Mouse (Mus musculus) kidney, postnatal 14 days (tissue): Measurements from ENCODE around the gene Dgkg.

Experiments used
- DNase-seq: peaks from one replicate; pipeline ENCODE4 v3.0.0; 2022; ENCODE audit warnings: mixed read lengths

Gene Dgkg

DNA sequence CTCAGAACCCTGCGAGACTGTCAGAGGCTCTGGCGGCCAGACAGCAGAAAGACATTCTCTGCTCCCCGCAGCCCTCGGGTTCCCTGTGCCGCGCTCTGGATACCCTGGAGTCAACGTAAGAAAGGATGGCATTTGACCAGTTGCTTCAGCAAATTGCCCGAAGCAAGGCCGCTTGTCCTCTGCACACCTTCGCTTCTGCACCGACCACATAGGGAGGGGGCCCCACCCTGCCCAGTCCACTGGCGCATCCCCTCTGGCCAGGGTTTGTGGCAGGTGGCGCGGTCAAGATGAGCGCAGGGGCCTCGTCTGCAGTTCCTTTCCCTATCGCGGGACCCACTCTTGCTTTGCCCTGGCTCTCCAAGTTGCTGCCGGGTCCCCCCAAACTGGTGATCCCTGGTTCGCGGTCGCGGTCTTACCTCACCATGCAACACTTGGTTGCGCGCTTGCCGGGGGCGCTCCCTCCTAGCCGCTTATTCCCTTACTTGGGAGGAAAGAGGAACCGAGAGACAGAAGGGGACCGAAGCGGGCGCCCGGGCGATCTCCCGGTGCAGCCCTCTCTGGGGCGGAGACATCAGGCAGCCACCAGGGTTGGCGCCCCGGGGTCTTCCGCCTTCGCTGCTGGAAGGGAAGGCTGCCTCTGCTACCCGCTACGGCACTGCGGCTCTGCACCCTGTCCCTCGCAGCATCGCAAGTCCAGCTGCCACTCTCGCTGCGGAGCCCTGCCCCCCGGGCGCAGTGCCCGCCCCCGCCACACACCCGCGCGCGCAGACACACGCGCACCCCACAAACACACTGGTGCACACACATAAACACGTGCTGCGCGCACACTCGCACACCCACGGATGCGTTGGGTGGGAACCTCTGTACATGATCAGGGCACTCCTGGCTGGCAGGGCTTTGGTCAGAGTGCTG is at the start of gene Dgkg:
TSS of gene Dgkg (minus strand) at position 689 of the 912 bp plus-strand sequence.
- peak; percentile 21 for DNase-seq

DNA sequence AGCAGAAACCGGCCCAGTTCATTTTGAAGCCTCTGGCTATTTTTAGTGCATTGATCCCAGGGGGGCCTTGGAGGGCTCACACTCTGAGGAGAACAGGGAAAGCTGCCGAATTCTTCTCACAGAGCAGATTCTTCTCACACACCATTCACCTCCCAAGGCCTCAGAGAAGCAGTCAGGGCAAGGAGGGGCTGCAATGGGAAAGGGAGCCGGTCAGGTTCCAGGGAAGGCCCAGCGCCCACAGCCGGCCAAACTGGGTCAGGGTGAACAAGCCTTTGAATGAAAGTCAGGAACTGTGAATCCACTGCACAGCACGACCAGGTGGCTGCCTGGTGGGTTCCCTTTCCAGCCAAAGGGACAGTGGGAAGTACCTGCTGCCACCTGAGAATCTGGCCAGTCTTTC is 47.9 kb upstream of the Dgkg start:
- no peak for DNase-seq

DNA sequence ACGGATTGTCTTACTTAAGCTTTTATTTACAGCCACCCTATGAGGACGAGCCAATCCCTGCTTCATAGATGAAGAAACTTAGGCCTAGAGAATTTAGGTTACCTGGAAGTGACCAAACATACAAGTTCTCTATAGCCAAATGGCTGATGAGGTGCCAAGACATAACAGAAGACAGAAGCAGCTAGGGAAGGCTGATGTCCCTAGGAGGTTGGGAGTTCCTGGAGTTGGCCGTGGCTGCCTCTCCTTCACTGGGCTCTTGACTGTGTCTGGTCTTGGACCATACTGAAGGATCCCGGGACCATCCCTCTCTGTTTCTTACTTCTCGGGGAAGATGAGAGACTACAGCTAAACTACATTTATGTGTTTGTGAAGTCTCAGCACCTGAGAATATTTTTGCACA is 47.1 kb upstream of the Dgkg start:
- no peak for DNase-seq

DNA sequence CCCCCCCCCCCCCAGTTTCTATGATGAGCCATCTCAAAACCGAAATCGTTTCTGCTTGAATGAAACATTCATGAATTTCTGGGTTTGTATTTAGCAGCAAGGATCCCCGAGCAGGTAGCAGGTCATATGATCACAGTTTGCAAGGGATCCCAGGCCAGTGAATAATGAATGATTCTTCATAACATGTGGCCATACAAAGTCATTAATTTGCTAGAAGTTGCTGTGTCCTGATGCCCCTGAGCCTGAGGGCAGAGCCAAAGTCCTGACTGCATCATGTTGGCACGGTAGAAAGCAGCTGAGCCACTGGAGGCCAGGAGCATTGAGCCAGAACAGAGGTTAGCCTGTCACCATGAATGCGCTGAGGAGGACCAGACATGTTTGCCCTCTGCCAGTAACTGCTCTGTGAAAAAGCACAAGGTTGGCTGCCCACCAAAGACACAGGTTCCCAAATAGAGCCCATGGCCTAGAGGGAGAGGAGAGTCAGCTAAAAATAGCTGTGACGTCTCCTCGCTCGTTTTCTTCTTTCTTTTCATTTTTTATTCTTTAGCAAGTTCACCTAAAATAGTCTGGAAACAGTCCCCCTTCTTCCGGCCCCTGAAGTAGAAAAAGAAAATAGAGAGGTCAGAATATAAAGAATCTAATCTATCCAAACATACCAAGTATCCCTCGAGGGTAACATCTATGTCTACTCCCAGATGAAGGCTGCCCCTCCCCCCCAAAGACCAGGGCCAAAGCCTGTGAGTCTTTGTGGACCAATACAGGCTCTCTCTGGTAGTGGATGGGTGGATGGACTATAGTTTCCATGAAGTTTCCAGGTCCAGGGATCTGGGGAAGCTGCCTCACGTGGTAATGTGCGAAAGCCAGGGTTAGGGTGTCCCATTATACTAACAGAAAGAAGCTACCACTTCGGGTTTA is 42.1 kb upstream of the Dgkg start:
- peak; percentile 84 for DNase-seq

DNA sequence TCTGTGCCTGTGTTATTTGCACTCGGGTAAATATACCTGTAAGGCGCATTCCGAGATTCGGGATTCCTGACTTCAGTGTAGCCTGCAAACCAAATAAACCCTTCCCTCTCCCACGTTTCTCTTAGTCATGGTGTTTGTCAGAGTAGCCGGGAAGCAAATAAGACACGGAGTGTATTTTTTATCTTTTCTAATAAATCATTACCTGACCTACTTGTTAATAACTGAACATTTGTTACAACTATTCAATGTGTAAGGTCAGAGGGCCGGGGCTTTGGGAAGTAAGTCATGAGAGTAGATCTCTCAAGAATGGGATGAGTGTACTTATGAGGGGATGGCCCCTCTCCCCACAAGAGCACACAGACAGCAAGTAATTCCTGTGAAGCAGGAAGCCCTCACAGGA is 41.1 kb upstream of the Dgkg start:
- peak; percentile 18 for DNase-seq

DNA sequence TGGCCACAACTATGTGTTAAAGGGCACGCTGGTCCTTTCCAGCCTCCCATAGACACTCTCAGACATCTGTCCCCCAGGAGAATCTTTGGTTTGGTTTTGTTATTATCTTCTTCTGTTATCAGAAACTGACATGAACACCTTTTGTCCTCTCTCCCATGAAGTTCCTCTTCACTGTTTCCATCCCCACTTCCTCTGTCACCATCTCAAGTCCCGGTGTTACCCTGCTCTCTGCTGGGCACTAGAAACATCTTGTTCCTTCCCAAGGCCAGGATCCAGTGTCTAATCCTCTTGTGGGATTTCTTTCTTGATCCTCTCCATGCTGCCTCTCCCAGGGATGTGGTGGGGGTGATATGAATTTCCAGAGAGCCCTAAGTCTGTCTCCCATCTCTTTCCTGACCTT is 32.6 kb upstream of the Dgkg start:
- no peak for DNase-seq

DNA sequence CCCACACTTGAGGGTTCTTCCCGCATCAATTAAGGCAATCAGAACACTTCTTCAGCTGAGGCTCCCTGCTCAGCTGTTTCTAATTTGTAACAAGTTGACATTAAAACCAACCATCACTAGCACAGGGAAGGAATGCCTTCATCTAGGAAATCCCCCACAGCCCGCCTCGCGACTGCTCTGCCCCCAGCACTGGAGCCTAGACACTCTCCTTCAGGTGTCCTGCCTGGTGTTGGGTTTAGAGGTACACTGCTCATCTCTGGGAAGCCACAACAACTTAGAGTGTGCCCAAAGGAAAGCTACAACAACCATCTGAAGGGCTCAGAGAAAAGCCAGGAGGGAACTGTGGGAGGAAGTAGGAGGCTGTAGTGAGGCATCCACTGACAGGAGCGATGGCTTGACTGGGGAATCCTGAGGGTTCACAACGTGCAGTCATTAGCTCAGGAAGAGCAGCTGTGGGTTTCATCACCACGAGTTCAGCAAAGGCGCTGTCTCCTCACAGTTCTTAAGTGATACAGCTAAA is 30.8 kb upstream of the Dgkg start:
- no peak for DNase-seq

DNA sequence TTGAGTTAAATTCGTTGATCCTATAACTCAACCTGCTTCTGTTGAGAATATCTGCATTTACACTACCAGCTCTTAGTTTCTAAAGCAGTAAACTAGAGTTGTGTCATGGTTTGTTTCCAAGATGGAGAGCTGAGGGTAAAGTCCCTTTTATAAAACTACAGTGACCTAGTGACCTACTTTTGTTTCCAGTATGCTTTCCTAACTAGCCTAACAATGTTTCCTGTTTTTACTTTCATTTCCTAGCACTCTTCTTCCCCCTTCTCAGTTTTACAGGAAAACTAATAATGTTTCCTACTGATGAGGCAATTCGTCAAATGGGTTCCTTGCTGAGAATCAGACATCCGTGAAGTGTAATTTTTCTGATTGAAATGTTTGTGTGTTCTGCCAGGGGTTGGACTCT is 26.6 kb upstream of the Dgkg start:
- no peak for DNase-seq

DNA sequence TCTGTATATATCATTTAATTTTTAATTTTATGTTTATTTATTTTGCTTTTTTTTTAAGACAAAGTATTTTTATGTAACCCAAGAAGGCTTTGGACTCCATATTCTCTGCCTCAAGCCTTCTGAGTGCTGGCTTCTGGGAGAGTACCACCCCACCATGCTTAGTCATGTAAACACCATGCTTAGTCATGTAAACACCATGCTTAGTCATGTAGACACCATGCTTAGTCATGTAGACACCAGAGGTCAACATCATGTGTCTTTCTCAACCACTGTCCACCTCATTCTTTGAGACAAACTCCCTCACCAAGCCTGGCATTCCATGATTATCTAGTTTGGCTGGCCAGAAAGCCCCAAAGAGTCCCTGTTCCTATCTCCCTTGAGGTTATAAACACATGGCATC is 25.7 kb upstream of the Dgkg start:
- no peak for DNase-seq

DNA sequence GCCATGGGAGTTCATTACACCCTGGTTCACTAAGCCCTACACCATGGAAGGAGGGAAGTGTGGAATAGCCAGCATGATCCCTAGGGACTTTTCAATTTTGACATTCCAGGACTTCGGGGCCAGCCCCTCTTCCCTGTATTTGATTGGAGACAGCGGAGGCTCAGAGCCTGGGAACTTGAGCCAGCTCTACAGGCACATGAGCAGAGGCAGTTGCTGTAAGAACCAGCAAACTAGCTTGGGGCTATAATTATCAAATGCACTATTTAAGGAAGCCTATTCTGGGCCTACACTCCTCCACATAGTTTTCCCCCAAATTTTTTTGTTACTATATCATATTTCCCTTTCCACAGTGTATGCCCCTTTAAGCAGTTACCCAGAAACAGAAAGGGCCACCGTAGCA is 22.6 kb upstream of the Dgkg start:
- no peak for DNase-seq

DNA sequence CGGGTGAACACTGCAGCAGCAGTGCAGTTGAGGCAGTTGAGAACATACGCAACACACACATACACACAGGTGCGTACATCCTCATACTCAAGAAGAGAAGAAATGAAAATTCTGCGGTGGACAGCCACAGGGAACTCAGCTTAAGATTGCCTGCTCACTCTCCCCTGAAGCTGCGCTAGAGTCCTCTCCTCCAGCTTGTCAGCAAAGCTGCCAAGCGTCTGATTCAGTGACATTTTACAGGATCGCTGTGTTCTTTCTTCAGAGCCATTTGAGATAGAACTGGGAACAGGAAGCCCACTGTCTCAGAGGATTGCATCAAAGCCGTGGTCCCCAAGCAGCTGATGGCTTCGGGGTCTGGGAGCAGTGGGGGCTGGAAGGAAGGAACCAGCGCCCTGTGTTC is 17.6 kb upstream of the Dgkg start:
- no peak for DNase-seq

DNA sequence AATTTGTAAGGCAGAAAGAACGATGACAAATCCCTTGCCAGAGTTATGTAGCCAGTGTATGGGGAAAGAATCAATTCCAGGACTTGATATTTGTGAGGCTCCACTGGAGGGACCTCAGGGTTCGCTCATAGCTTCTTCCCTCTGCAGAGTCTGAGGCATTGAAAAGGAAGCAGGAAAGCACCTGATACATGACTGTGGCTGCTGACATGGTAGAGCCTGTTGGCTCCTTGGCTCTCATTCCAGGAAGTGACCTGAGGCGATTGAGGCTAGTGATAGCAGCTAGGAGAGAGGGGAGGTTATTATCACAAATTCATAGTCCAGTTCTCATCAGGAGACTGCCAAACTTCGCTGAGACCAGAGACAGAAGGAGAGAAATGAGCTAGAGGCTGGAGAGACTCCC is 17.1 kb upstream of the Dgkg start:
- DNase-seq, result no peak

DNA sequence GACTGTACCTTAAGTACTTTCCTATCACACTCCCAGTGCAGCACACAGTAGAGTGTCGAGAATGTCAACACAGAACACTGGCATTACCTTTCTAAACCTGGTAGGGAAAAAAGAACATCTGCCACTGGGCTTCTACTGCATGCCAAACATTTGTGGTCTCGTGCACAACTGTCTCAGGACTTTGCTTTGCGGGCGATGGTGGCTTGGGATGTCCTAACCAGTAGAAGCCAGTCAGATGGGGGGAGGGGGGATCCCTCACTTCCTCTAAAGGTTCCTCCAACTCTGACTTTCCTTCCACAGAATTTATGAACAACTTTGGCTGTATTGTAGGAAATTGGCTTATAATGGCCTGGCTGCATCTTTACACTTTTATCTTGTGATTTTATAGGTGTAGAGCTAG is 7.0 kb upstream of the Dgkg start:
- DNase-seq, result no peak

DNA sequence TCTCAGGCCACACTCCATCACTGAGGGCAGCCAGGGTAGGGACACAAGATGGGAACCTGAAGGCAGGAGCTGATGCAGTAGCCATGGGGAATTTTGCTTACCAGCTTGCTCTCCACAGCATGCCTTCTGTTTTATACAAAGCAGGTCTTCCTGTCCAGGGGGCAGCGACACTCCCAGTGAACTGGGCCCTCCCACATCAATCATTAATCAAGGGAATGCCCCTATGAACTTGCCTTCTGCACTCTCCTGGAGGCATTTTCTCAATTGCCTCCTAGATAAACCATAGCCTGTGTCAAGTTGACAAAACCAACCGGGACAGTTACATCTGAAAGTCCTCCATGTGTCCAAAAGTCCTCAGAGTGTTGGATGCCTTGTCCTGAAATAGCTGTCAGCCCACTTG is 6.1 kb upstream of the Dgkg start:
- DNase-seq, result peak; percentile 74

DNA sequence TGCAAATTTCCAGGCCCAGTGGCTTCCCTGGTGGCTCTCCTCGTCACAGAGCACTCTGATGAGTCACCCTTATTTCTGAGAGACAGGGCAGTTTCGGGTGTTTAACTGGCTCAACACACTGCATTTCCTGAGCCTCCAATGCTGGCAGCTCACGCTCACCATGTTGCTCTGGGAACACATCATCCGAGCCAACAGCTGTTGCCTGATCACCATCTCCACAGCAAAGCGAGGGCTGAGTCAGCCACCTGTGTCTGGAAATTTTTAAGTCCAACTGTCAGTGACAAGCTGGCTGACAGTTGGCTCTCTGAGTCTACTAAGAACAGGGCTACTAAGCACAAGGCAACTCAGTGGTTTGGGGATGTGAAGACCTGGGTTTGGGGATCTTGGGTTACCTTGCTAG is 4.1 kb upstream of the Dgkg start:
- DNase-seq, result no peak

DNA sequence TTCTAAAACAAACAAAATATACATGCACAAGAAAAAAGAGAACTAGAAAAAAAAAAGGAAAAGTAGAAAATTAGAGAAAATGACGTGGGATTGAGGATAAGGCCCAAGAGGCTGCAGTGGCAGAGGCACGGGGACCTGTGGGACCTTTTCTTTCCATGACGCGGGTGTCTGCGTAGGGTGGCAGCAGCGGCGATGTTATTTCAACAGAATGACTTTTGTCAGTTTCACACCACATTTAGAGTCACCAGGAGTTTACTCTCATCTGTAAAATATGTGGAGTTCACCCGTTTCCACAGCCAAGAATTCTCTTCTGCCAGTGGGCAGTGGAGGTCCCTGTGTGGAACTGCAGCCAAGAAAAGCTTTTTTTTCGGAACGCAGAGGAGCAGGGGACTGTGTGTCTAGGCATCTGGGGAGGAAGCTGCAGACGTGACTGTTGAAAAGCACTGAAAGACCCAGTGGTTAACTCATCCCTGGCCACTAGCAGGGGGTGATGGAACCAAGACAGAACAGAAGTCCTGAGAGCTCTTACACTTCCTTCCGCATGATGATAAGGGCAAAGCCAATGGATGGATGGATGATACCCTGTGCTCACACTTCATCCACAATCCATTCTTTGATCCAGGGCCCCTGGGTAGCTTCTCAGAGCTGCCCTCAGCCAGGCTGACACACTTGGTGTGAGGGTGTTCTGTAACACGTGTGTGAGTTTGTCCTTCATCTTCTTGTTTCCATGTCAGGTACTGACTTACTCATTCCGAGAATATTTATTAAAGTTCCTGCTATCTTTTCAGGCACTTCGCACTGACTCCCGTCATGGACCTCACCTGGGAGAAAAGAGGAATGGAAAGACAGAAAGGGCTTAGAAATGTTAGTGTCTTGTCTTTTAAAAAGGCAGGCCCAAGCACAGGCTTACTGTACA is 1.1 kb upstream of the Dgkg start:
- no peak for DNase-seq

DNA sequence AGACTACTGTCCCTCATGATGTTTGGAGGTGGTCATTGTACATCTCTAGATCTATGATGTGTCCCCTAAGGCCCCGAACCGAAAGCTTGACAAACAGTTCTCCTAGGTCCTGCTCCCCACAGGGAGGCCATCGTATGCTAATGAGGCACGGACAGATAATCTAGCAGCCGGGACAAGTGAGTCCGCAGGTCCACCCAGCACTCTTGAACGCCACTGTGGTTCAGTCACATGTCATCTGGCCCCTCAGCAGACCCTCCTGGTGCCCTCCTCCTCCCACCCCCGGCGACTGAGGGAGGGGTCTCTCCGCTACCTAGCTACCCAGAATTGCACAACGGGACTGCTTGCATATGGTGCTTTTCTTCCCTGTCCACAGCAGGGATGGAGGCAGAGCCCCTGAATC is 1.2 kb downstream of the Dgkg start:
- DNase-seq, result no peak

DNA sequence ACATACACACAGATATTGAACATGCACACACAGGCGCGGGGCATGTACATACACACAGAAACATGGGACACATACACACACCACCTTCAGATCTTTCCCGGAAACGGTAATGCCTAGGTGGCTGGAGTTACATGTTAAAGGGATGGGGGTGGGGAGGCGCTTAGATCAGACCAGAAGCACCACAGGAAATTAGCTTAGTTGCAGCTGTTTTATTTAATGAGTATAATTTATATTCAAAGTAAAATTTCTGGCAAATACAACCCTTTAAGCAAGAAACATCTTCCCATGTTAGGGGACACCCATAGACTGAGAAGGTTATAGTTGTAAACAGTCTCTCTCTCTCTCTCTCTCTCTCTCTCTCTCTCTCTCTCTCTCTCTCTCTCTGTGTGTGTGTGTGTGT is 1.8 kb downstream of the Dgkg start:
- no peak for DNase-seq

DNA sequence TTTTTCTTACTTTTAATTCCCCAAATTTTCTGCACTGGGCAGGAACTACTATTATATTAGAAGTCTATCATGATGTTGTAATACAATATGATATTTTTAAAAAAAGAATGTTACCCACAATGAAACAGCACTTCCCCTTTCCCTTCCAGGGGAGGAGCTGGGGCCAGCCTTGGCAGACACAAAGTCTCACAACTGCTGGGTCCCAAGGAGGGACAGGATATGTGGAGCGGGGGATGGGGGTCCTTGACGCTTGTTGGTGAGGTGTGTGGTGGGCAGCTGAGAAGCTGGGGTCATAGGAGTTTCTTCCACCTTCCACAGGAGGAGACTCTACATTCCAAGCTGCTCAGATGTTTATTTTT is 2.6 kb downstream of the Dgkg start:
- no peak for DNase-seq

DNA sequence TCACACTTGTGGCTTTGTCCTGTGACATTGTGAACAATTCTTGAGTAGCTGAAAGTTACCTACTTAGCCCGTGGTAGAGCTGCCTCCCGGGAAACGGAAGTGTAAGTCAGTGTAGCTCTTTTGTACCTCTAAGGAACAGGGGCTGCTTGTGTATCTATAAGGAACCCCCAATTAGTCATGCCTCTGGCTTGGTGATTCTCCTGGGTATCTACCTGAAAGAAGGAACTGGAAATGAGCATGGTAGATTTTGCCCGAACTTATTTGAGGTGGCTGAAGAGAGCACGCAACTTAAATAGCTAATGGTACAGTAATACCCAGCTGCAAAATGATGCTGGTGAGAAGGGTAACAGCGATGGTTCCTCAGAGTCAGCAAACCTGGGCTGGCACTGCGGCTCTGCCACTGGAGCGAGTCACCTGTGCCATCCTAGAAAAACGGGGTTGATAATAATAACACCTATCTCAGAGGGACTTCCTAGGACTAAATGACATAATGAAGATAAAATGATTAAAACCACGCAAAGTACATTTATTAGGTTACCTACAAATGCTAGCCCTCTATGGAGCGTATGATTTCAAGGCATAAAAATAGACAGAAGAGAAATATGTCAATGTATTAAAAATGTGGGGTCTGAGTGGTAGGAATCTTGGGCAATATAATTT is 3.1 kb downstream of the Dgkg start:
- no peak for DNase-seq

DNA sequence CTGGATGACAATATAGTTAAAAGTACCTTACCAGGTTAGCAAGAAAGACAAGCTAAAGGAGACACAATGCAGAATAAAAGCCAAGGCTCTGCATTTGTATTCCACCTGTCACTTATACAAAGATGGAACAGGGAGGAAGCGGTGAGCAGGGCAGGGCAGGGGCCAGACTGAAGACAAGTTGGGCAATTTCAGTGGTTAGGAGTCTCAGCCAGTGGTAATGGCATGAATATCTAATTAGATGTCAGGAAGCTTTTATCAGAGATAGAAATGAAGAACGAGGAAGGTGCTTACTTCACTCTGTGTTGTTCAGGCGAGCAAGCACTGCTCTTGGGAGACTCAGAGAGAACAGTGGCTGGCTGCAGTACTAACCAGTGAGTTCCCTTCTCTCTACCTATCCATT is 5.8 kb downstream of the Dgkg start:
- DNase-seq, result no peak

DNA sequence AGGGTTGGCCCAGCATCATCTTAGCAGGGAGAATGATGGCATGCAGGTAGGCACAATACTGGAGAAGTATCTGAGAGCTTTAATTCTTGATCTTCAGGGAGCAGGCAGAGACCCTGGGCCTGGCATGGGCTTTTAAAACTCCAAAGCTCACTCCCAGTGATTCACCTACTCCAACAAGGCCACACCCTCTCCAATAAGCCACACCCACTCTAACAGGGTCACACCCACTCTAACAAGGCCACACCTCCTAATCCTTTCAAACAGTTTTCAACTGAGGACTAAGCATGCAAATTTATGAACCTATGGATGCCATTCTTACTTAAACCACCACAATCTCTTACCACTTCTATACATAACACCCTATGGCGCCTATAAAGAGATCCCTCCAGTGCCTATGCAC is 11.8 kb downstream of the Dgkg start:
- DNase-seq, result no peak
